Mouse (Mus musculus) embryonic facial prominence, embryonic 14.5 days (tissue): ENCODE measurements around the gene Irak2. TPM values are rescaled to one million over a fixed set of nuclear protein-coding genes. Genes with fewer than 3 reads are reported as not detected.

Source experiments
- ATAC-seq: fragments of 200-750 bp; cut with Nextera tagmentation; 2 replicates; pipeline ENCODE4 v1.8.0; 2017; ENCODE audit warnings: low read depth, moderate number of reproducible peaks, moderate TSS enrichment
- DNase-seq: peaks from one replicate; pipeline ENCODE4 v3.0.0-alpha.2; 2015; ENCODE audit warnings: low spot score
- H3K27ac ChIP-seq: fragments of 300-500 bp; sonication (generic); replicated peaks from 2 replicates; pipeline ENCODE4 v1.5.1; 2014; ENCODE audit warnings: low read depth, mild to moderate bottlenecking, low read length, moderate library complexity
- H3K27me3 ChIP-seq: fragments of 300-500 bp; sonication (generic); replicated peaks from 2 replicates; pipeline ENCODE4 v1.6.1; 2014; ENCODE audit warnings: low read length; ENCODE audit not compliant: control insufficient read depth, insufficient read depth
- H3K36me3 ChIP-seq: fragments of 300-500 bp; sonication (generic); 2 replicates; pipeline ENCODE4 v1.6.1; 2014; ENCODE audit warnings: low read length, mixed read lengths; ENCODE audit not compliant: control insufficient read depth, insufficient read depth
- H3K4me1 ChIP-seq: fragments of 300-500 bp; sonication (generic); 2 replicates; pipeline ENCODE4 v1.6.1; 2014; ENCODE audit warnings: antibody characterized with exemption, low read length; ENCODE audit not compliant: control insufficient read depth, insufficient read depth
- H3K4me2 ChIP-seq: fragments of 300-500 bp; sonication (generic); 2 replicates; pipeline ENCODE4 v1.6.1; 2014; ENCODE audit warnings: low read depth, mild to moderate bottlenecking, low read length, moderate library complexity, mixed read lengths
- H3K4me3 ChIP-seq: fragments of 300-500 bp; sonication (generic); 2 replicates; pipeline ENCODE4 v1.5.1; 2014; ENCODE audit warnings: low read depth, mild to moderate bottlenecking, low read length
- H3K9ac ChIP-seq: fragments of 300-500 bp; sonication (generic); 2 replicates; pipeline ENCODE4 v1.6.1; 2014; ENCODE audit warnings: low read depth, mild to moderate bottlenecking, low read length, moderate library complexity, mixed read lengths
- H3K9me3 ChIP-seq: fragments of 300-500 bp; sonication (generic); 2 replicates; pipeline ENCODE4 v1.6.1; 2016; ENCODE audit warnings: low read length; ENCODE audit not compliant: control insufficient read depth
- WGBS: fragments of 180-500 bp; shearing (Covaris S2); extraction: QIAGEN DNeasy Blood & Tissue Kit; methylation state at CpG from one replicate; pipeline ENCODE4 v1.1.7; 2014; 5-methylcytosine and 5-hydroxymethylcytosine counted together
- polyA plus RNA-seq: library from polyadenylated mRNA; unstranded; fragments of >200 nt; fragmentation: Nextera tagmentation; extraction: Ambion mirVana; gene quantifications from 2 replicates; pipeline ENCODE4 v1.2.1, GENCODE M21; 2014

Gene Irak2
- polyA plus RNA-seq, 1 experiment from 2014 or later, result 2.2 TPM

- Histone ChIP-seq H3K27me3 (no peaks in the 10 kb centered on the region), H3K27ac (no peak overlapping the region), H3K4me1 (no peaks in the 10 kb centered on the region), H3K9ac (no peak overlapping the region), H3K4me2 (no peak overlapping the region), H3K9me3 (no peaks in the 10 kb centered on the region), H3K4me3 (no peak overlapping the region), H3K36me3 (peaks cover 81% of the 10 kb centered on the region)
- 71% methylated on average over 1 of the region's 1 CpGs for WGBS
- DNase-seq (no peak), ATAC-seq (no peak)
Observed at GRCm38 (mm10) chr6:113714797-113715196, 76.5 kb downstream of the Irak2 start.

GRCm38 (mm10) chr6:113717541-113717940, 79.3 kb downstream of the Irak2 start:
- Histone ChIP-seq H3K4me3 (no peak overlapping the region), H3K9ac (no peak overlapping the region), H3K27ac (no peak overlapping the region), H3K4me1 (no peaks in the 10 kb centered on the region), H3K27me3 (no peaks in the 10 kb centered on the region), H3K9me3 (no peaks in the 10 kb centered on the region), H3K4me2 (no peak overlapping the region), H3K36me3 (peaks cover 75% of the 10 kb centered on the region)
- ATAC-seq (no peak), DNase-seq (no peak)
- 88% methylated on average over 3 of the region's 3 CpGs for WGBS

DNA sequence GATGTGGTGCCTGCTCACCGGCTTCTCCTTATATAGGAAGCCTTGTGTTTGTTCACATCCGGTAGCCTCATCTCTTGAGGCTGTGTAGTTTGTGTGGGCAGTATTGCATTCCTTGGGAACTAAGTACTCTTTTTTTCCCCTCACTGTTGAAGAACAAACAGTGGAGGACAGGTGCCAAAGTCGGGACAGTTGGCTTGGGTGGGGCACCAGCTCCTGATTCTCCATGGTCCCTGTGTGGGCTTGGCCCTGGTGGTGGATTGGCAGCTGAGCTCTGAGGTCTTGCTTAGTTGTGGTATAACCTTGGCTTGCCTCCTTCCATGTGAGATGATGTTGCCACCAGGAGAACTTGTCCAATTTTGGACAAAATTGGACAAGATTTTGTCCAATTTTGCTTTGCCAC, 81.6 kb downstream of the Irak2 start, which contains the start of gene Ghrl:
Ghrl (minus strand) TSS at position 3 of the 400 bp plus-strand sequence.
- H3K36me3 ChIP-seq, result peaks cover 68% of the 10 kb centered on the region
- DNase-seq, result no peak
- ATAC-seq, result no peak
- no peaks in the 10 kb centered on the region for H3K27me3 ChIP-seq
- no peaks in the 10 kb centered on the region for H3K9me3 ChIP-seq
- no peak within 1 kb of the TSS for H3K4me2 ChIP-seq
- no peak within 1 kb of the TSS for H3K4me3 ChIP-seq
- no peak within 1 kb of the TSS for H3K9ac ChIP-seq
- WGBS, result 85% methylated on average over 3 of the region's 3 CpGs
- H3K27ac ChIP-seq, result no peak within 1 kb of the TSS
- no peaks in the 10 kb centered on the region for H3K4me1 ChIP-seq

- 90% methylated on average over 4 of the region's 4 CpGs for WGBS
- H3K36me3 ChIP-seq, result peaks cover 66% of the 10 kb centered on the region
Observed at GRCm38 (mm10) chr6:113721061-113721460, 82.8 kb downstream of the Irak2 start.

GRCm38 (mm10) chr6:113728181-113728580, 89.9 kb downstream of the Irak2 start:
- H3K27ac ChIP-seq, result no peak overlapping the region
- H3K36me3 ChIP-seq, result peaks cover 84% of the 10 kb centered on the region
- 86% methylated on average over 7 of the region's 7 CpGs for WGBS
- no peak overlapping the region for H3K4me2 ChIP-seq
- H3K9me3 ChIP-seq, result no peaks in the 10 kb centered on the region
- ATAC-seq (no peak), DNase-seq (no peak)
- H3K9ac ChIP-seq, result no peak overlapping the region
- no peak overlapping the region for H3K4me3 ChIP-seq
- no peaks in the 10 kb centered on the region for H3K4me1 ChIP-seq
- no peaks in the 10 kb centered on the region for H3K27me3 ChIP-seq

More at GRCm38 (mm10) chr6:113721061-113721460, 82.8 kb downstream of the Irak2 start:
- H3K27me3 ChIP-seq, result no peaks in the 10 kb centered on the region
- DNase-seq (no peak), ATAC-seq (no peak)
- no peaks in the 10 kb centered on the region for H3K9me3 ChIP-seq
- no peak overlapping the region for H3K4me3 ChIP-seq
- no peak overlapping the region for H3K4me2 ChIP-seq
- no peak overlapping the region for H3K9ac ChIP-seq
- H3K4me1 ChIP-seq, result no peaks in the 10 kb centered on the region
- H3K27ac ChIP-seq, result no peak overlapping the region

DNA sequence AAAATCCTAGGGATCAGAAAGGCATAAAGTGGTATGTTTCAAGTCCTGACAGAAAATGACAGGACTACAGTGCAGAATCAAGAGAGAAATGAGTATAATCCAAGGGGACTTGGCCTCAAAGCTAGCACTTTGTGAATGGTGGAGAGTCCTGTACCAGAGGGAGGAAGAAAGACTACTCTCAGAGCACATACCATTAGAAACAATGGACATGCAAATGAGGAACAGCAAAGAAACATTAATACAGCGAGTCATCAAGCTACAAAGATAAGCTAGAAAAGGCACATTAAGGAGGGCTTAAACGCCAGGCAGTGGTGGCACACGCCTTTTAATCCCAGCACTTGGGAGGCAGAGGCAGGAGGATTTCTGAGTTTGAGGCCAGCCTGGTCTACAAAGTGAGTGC, 93.0 kb downstream of the Irak2 start:
- Histone ChIP-seq H3K9ac (no peak overlapping the region), H3K4me3 (no peak overlapping the region), H3K4me1 (no peaks in the 10 kb centered on the region), H3K27ac (no peak overlapping the region), H3K9me3 (no peaks in the 10 kb centered on the region), H3K36me3 (peaks cover 98% of the 10 kb centered on the region), H3K27me3 (no peaks in the 10 kb centered on the region), H3K4me2 (no peak overlapping the region)
- WGBS, result 92% methylated on average over 3 of the region's 3 CpGs
- ATAC-seq (no peak), DNase-seq (no peak)

DNA sequence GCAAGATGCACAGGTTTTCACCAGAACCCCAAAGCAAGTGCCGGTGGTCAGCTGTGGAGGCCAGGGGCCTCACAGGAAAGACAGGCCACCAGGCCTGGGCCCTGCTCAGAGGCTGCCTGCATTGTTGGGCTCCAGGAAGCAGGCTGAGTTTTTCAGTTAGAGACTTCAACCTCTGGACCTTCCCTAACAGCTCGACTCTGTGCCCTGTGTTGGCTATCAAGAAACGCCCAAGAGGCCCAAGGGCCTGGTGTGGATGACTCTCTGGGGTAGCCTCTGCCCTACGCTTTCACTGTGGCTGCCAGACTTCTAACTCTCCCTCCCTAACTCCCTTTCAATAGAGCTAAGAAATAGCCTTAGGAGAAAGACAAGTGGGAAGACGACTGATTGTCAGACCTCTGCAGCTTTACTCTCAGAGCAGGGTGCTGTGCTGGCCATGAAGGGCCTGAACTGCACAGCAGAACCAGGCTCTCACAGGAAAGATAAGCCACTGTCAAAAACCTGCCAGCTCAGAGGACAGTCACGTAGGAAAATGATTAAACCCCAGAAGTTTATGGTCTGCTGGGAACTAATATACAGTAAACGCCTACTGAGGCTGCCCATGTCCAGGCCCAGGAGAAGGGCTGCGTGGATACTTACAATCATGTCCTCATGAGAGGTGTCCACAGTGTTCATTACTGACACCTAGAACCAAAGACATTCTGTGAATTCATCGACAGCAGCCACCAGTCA, 99.2 kb downstream of the Irak2 start:
- peaks cover 4% of the 10 kb centered on the region; the same call in 1 of the 2 replicates for H3K4me1 ChIP-seq
- WGBS, result 89% methylated on average over 9 of the region's 9 CpGs
- no peak for DNase-seq
- no peak overlapping the region for H3K4me2 ChIP-seq
- no peak overlapping the region for H3K9ac ChIP-seq
- no peak for ATAC-seq
- no peak overlapping the region for H3K27ac ChIP-seq
- peaks cover 59% of the 10 kb centered on the region for H3K36me3 ChIP-seq
- H3K9me3 ChIP-seq, result no peaks in the 10 kb centered on the region
- no peaks in the 10 kb centered on the region for H3K27me3 ChIP-seq
- H3K4me3 ChIP-seq, result no peak overlapping the region

- Histone ChIP-seq H3K9ac (peak within 1 kb of the TSS; percentile 86), H3K4me2 (peak within 1 kb of the TSS; percentile 81), H3K9me3 (no peaks in the 10 kb centered on the region), H3K36me3 (peaks cover 29% of the 10 kb centered on the region), H3K27me3 (no peaks in the 10 kb centered on the region), H3K4me3 (peak within 1 kb of the TSS; percentile 81), H3K4me1 (peaks cover 4% of the 10 kb centered on the region; the same call in 1 of the 2 replicates), H3K27ac (peak within 1 kb of the TSS; percentile 79)
- 7% methylated on average over 40 of the region's 41 CpGs for WGBS
- peak; percentile 90 for ATAC-seq
- peak; percentile 91 for DNase-seq
Observed at GRCm38 (mm10) chr6:113740236-113741217, 102.3 kb downstream of the Irak2 start, which contains the start of gene Sec13. TSS of gene Sec13 (minus strand) at chr6:113740743.
